13 mouse cellular contexts compared by ENCODE assay signal in genomic region chr11:67544656-67545432, GRCm38 (mm10).
DNase-seq lines count a peak whose midpoint lies in the region; ATAC-seq and TF ChIP-seq lines count a peak whose summit lies in the region.
"Had no signal": no experiment of that assay in that cellular context is flagged by ENCODE, and none has a peak within 500 bp of the region (broad histone marks: within the 10 kb centered on the region; RNA-seq: fewer than 3 reads in every experiment).

No protein-coding gene starts in this region.

- intact Hi-C loops in gastrocnemius, adult 2 months (cut with DNase I) = no loop called here
- intact Hi-C loops in gastrocnemius, postnatal 36 days (cut with DNase I) = no loop called here

- no peaks in the 10 kb centered on the region for H3K36me3 ChIP-seq in lung, embryonic 14.5 days (ENCODE audit: insufficient read depth)
- no peaks in the 10 kb centered on the region for H3K36me3 ChIP-seq in stomach, embryonic 15.5 days
- H3K36me3 ChIP-seq: hindbrain, embryonic 15.5 days; neural tube, embryonic 12.5 days had no signal

- no peak for TF ChIP-seq CTCF in gastrocnemius, adult 2 months (IDR thresholded peaks at IDR 0.05)
- TF ChIP-seq CTCF in lung, embryonic 14.5 days (IDR thresholded peaks at IDR 0.05; ENCODE audit: low read depth) = no peak

- WGBS in lung, embryonic 14.5 days = 18% methylated on average over 11 of the region's 11 CpGs
- WGBS in stomach, embryonic 15.5 days = 19% methylated on average over 11 of the region's 11 CpGs

- H3K9ac ChIP-seq in lung, embryonic 14.5 days = no peak overlapping the region
- H3K9ac ChIP-seq in stomach, embryonic 15.5 days = no peak overlapping the region
- H3K9ac ChIP-seq: hindbrain, embryonic 15.5 days; neural tube, embryonic 12.5 days had no signal

- H3K27me3 ChIP-seq in lung, embryonic 14.5 days (ENCODE audit: insufficient read depth, low read length) = no peaks in the 10 kb centered on the region
- H3K27me3 ChIP-seq in stomach, embryonic 15.5 days (replicated peaks) = no peaks in the 10 kb centered on the region
- H3K27me3 ChIP-seq: hindbrain, embryonic 15.5 days; neural tube, embryonic 12.5 days had no signal

- H3K27ac ChIP-seq in gastrocnemius, adult 2 months = peak overlapping the region; percentile 43
- H3K27ac ChIP-seq in lung, embryonic 14.5 days (ENCODE audit: low read depth) = peak overlapping the region; percentile 15; the same call in 1 of the 2 replicates
- peak overlapping the region; percentile 32 for H3K27ac ChIP-seq in stomach, embryonic 15.5 days
- H3K27ac ChIP-seq: hindbrain, embryonic 15.5 days; neural tube, embryonic 12.5 days had no signal

- H3K9me3 ChIP-seq in lung, embryonic 14.5 days (ENCODE audit: low read depth, low read length) = no peaks in the 10 kb centered on the region
- H3K9me3 ChIP-seq in stomach, embryonic 15.5 days = no peaks in the 10 kb centered on the region
- H3K9me3 ChIP-seq: hindbrain, embryonic 15.5 days; neural tube, embryonic 12.5 days had no signal

- no peak overlapping the region for H3K4me2 ChIP-seq in lung, embryonic 14.5 days
- H3K4me2 ChIP-seq in stomach, embryonic 15.5 days = no peak overlapping the region
- H3K4me2 ChIP-seq: hindbrain, embryonic 15.5 days; neural tube, embryonic 12.5 days had no signal

- H3K4me1 ChIP-seq in lung, embryonic 14.5 days (ENCODE audit: insufficient read depth) = peaks cover 17% of the 10 kb centered on the region; the same call in 1 of the 2 replicates
- H3K4me1 ChIP-seq in stomach, embryonic 15.5 days = peaks cover 9% of the 10 kb centered on the region

- DNase-seq in gastrocnemius, adult 2 months = peak; percentile 15
- DNase-seq in gastrocnemius, postnatal 36 days = no peak
- peak; percentile 39 for DNase-seq in lung, embryonic 14.5 days
- DNase-seq in lung, postnatal 10 days = no peak
- peak; percentile 19 for DNase-seq in liver
- no peak for DNase-seq in adrenal gland, postnatal 4 days (ENCODE audit: low spot score in 2 of 2)
- DNase-seq in urinary bladder, postnatal 4 days (ENCODE audit: low spot score in 2 of 2) = no peak
- DNase-seq: cerebellum, adult 18-20 months; right cerebral cortex, postnatal 14 days; thymus, postnatal 14 days had no signal

- H3K4me3 ChIP-seq in gastrocnemius, adult 2 months = no peak overlapping the region
- H3K4me3 ChIP-seq in lung, embryonic 14.5 days (ENCODE audit: low read depth, low read length) = no peak overlapping the region
- H3K4me3 ChIP-seq in stomach, embryonic 15.5 days (replicated peaks) = no peak overlapping the region
- H3K4me3 ChIP-seq: hindbrain, embryonic 15.5 days; neural tube, embryonic 12.5 days had no signal

- ATAC-seq in lung, embryonic 14.5 days (ENCODE audit: insufficient read depth) = peak; percentile 49; the same call in 1 of the 2 replicates
- ATAC-seq in stomach, embryonic 15.5 days (ENCODE audit: insufficient read depth, low FRiP score, low read depth) = no peak

Comparison
In these comparisons a context has a peak if more than half of its experiments do, and no peak if none do; other contexts are left out.
1. DNase-seq: peak in gastrocnemius, adult 2 months (single experiment), lung, embryonic 14.5 days (single experiment) and liver (single experiment); none in gastrocnemius, postnatal 36 days (0 of 2), lung, postnatal 10 days (single experiment), adrenal gland, postnatal 4 days (0 of 2) and urinary bladder, postnatal 4 days (0 of 2).
2. Peak in every context shown above with its lines, with median percentiles within 50 percentile points of each other: H3K27ac ChIP-seq.